Mouse (Mus musculus) telencephalon, adult 2 months (tissue): ENCODE measurements around the gene Hexdc.

Experiments
- DNase-seq: peaks from one replicate; pipeline ENCODE4 v3.0.0-alpha.2; 2011; ENCODE audit warnings: low read depth, low spot score

The Hexdc gene

DNA sequence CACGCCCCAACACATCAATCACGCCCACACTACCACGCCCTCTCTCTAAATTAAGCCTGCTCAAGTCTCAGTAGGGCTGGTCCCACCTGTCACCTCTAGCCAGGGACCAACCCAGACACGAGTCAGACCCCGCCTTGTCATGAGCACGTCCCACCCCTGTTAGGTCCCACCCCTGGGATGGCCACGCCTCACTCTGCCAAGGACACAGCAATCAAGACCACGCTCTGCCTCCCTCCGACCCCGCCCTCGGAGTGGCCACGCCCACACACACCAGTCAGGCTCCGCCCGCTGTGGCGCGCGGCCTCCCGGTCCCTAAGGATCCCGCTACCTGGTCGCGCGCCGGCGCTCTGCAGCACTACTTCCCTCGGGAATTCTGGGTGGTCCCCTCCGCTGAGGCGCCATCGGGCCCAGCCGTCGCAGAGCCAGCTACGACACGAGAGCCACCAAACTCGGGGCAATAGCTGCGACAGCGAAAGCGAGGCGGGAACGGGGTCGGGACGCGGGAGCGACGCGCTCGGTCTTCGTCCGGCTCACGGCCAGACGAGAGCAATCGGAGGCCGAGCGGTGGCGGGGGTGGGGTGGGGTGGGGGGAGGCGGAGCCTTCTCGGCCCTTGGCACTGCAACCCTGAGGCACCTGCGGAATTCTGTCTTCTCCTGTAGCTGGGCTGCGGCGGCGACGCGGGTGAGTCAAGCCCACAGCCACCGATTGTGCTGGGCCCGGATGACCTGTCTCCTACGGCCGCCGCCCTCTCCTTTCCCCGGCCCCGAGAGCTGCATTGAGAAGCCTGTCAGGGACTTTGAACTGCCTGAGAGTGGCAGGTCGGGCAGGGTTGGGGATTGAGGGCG, at the start of gene Hexdc, which contains the start of gene Ogfod3:
Gene Hexdc (plus strand): TSS at position 273 of the 846 bp plus-strand sequence.
Gene Ogfod3 (minus strand): TSS at position 551 of the 846 bp plus-strand sequence.
- peak; percentile 96 for DNase-seq

DNA sequence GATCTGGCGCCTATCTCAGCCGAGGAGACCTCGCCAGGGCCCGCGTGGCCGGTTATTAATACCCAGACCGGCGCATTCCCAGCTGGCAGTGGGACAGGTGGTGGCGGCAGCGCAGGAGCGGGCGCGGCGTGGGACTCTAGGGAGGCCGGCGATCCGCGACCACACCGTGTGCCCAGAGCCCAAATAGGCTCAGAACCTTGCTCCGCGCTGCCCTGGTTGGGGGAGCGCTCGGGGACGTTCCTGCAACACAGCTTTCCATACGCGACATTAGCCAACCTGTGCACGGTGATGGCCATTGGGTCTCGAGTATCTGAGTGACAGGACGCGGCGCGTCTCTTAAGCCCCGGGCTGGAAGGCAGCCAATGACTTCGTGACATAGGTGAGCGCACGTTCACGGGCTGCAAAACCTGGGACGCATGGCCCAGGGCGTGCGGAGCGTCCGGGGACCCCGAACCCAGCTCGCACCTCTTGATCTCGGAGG, 47.8 kb upstream of the Hexdc start:
- no peak for DNase-seq

DNA sequence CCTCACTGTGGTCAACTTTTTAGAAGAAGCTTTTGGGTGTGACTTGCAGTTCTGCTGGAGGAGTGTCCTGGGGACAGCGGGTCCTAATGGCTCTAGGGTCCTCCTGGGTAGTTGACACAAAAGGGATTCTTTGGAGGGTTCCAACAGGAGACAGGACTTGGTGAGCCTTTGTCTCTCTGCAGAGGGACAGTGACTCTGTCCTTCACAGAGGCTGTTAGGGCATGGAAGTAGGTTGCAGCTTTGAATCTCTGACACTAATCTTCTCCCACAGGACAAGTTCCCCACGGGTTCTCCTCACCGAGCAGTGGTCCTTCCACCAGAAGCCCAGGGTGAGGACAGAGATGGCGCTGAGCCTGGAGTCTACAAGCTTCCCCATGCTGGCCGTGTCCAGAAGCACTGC, 44.3 kb upstream of the Hexdc start, which contains the start of gene Uts2r:
Gene Uts2r (plus strand): TSS at position 301 of the 400 bp plus-strand sequence.
- no peak for DNase-seq

DNA sequence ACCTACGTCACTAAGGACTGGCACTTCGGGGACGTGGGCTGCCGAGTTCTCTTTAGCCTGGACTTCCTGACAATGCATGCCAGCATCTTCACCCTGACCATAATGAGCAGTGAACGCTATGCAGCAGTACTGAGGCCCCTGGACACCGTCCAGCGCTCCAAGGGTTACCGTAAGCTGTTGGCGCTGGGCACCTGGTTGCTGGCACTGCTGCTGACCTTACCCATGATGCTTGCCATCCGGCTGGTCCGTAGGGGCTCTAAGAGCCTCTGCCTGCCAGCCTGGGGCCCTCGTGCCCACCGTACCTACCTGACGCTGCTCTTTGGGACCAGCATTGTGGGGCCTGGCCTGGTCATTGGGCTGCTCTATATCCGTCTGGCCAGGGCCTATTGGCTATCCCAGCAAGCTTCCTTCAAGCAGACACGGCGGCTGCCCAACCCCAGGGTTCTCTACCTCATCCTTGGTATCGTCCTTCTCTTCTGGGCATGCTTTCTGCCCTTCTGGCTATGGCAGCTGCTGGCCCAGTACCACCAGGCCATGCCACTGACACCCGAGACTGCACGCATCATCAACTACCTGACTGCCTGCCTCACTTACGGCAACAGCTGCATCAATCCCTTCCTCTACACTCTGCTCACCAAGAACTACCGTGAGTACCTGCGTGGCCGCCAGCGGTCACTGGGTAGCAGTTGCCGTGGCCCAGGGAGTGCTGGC, 43.4 kb upstream of the Hexdc start:
- DNase-seq, result no peak

DNA sequence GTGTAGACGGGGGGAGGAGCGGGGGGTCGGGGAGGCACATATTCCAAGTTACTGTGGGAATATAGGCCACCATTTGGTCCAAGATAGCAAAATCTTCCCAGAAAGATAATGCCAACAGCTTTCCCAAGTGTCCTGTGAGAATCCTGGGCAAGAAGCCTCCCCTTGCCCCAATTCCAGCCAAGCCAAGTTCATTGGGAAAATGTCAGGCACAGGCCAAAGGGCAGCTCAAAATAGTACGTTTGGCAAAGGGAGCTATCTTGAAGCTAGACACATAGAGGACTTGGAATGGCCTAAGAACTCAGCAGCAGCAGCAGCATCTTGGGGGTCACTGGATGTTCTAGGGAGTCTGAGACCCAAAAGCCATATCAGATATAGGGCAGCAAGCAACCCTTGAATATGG, 40.5 kb upstream of the Hexdc start:
- no peak for DNase-seq

DNA sequence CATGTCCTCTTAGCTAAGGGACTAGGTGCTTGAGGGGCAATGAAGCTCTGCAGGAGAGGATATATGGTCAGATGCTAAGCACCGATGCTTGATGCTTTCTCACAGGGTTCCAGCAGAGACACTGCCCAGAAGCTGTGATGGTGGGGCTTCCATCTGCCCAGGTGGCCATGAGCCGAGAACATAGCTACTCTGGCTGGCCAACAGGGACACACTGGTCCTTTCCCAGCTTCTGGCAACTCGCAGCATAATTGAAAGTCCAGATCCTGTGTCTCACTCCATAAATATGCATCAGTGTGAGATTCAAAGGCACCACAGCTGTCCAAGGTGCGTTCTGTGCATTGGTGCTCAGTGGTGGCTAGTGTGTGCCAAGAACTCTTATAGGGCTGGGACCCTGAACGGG, 31.0 kb upstream of the Hexdc start:
- DNase-seq, result no peak

DNA sequence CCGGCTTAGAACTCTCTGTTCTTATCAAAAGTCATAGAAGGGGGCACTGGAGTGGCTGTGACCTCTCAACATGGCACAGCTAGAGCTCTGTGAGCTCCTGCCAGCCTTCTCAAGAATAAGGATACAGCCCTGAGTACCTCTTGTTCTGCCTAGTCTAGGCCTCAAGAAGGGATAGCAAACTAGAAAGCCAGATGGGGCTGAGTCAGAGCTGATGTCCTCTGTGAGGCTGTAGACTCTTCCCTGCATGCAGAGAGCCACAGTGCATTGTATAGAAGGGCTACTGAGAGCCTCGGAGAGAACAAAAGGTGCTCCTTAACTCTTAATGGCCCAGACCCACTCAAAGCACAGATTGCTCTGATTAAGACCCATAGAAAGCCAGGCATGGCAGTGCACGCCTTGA, 30.0 kb upstream of the Hexdc start:
- no peak for DNase-seq

DNA sequence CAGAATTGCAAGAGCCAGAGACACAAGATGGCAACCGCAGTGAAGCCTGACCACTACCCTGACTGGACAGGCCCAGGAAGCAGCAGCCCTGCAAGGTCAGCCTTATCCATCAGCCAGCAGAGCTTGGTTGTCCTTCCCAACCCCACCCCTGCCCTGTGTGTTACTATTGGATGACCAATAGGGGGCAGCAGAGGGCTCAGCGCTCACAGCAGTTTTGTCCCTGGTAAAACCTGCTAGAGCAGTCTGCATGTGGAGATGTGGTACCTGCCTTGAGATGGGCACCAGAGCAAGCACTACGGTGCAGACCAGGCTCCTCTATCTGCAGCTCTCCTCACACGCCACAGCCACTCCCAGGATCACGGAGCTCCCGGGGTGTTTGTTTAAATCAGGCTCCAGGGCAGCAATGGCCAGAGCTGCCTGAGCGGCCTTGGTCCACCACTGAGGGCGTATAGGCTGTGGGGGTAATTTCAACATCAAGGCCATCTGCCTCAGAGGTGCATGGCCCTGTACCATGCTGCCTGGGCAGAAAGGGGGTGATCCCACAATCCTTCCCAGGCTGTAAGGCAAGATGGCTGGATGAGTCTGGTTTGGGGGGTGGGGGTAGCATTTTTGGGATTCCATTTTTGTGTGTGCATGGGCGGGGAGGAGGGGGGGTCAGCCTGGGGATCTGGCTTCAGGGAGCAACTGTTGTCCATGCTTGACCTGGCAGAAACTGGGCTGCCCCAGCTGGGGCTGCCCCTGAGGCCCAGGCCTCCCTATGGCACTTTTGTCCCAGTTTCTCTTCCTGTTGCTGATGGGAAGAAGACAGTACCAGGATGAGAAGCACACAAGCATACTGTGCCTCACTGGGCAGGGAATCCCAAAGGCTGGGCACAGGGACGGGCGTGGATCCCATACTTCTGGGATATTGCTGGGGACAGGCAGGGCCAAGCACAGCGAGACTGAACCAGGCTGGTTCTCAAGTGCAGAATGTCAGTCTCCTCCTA, 27.7 kb upstream of the Hexdc start:
- no peak for DNase-seq

DNA sequence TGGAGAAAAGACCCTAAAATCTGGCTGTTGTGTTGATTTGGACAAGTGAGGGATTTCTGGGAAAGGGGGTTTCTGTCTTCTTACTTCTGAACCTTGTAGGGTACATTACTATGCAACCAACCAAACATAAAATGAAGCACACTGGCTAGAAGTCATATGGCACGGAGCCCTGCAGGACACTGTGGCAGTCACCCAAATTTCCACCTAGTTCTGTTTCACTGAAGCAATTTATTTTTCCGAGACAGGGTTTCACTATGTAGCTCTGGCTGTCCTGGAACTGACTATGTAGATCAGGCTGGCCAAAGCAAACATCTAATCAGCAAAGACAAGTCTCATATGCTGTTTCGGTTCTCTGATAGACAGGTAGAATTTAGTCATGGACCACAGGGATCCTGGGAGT, 14.6 kb upstream of the Hexdc start:
- no peak for DNase-seq

DNA sequence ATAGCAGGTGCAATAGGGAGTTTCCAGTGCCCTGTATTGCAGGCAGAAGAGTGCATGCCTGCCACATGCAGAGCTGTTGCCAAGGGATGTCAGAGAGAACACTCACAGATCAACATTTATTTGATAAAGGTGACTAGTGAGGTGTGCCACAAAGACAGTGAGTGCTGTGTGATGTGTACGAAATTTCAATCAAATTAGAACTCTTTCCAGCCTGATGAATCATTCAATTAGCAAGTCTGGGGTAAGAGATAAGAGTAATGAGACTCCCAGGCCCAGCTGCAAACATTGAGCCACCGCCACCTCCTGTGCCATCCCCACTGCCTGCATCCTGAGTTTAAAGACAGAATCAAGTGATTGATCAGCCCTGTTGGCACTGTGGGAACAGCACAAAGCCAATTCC, 11.5 kb upstream of the Hexdc start:
- no peak for DNase-seq

DNA sequence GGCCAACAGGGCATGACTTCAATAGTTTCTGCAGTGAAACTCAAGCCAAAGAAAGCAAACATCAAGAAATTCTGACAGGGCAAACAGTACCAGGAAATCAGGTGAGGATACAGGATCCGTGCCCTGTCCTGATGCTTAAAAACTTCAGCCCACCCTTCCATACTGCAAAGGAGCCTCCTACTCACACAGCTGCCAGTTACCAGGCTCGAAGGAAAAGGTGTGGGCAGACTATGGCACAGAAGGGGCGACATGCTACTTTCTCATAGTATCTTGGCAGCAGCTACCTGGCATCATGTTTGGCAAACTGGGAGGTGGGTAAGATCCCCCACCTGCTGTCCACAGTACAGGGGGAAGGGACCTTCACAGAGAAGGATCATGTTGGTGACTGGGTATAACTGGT, 10.8 kb upstream of the Hexdc start:
- DNase-seq, result no peak

DNA sequence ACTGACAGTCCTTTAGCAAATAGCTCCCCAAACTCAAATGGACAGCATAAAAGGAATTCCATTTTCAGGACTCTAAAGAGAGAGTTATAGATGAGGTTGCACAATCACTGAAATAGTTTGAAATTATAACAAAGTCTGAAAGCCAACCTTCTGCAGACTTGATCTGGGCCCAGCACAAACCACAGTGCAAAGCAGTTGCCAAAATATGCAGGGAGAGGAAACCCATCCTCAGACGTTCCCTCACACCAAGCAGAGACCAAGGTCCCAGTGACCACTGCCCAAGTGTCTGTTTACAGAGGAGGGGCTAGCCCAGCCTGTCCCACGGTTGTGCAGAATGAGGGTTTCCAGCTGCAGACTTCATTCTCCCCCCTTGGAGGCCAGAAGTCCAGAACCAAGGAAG, 5.6 kb upstream of the Hexdc start:
- no peak for DNase-seq

DNA sequence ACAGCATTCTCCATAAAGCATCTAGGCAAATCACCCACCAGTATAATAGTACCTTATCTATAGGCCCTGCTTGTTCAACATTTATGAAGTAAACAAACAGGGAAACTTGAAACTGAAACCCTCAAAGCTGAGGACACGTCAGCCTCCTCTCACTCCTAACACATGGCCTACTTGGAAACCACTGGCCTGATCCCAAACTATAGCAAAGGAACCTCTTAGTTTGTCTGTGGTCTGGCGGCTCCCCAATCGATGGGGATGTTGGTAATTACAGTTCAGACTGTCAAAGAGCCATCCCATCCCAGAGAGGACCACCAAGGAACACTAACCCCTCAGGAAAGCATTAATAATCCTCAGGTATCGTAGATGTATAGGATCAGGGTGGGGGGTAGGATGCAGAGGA, 4.4 kb upstream of the Hexdc start:
- DNase-seq, result no peak

DNA sequence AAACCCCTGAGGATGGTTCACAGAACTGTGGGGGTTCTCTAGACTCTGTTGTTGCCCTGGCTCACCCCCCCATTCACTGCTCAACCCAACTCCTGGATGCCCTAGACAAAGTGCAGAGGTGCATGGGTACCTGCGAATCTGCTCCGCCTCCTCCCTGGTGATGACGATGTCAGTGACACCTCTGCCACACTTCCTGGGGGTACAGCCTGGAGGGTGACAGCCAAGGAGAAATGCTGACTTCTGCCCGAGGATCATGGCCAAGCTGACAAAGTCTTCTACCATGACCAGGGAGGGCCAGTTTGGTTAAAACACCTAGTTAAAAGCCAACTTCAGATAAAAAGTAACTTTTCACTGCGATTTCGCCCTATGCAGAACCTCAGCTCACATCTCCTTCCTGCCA, 3.5 kb upstream of the Hexdc start:
- no peak for DNase-seq

DNA sequence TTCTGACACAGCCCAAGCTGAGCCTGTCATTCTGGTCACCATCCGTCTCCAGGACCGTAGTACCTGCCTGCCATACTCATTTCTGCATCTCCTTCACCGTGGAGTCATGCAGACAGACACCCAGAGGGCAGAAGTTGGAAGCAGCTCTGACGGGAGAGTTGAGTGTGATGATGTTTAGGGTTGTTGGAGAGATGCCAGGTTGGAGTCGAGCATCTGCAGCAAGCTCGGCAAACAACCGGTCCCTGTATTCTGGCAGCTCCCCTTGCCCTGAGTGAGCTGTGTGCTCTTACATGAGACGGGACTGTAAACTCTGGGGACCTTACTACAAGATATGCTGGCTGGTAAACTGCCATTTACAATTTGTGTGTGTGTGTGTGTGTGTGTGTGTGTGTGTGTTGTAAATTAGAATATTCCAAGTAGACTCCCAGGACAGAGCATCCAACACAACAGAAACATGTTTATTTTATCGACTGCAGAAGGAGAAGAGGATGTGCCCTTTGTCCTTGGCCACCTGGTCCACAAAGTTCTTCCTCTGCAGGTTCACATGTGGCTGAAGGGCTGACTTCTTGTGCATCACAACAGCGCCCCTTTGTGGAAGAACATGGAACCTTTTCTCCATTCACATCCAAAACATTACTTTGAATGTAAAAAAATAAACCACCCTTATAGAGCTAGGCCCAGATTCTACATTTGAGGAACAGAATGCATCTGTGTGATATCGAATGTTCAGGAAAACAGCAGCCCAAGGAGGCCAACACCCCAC, 2.6 kb upstream of the Hexdc start:
- peak; percentile 27 for DNase-seq

DNA sequence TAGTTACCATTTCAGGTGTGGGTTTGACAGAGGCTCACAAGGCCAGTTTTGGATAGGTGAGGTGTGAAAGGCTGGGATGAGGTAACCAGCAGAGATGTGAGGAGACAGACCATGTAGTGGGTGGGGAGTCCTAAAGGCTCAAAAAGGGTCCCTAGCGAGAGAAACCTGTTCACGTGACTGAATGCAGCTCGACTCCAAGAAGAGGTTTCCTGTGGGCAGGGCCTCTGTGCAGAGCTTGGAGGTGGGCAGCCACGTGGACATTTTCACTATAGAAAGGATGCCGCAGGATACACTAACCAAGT, 423 bp upstream of the Hexdc start:
- no peak for DNase-seq

DNA sequence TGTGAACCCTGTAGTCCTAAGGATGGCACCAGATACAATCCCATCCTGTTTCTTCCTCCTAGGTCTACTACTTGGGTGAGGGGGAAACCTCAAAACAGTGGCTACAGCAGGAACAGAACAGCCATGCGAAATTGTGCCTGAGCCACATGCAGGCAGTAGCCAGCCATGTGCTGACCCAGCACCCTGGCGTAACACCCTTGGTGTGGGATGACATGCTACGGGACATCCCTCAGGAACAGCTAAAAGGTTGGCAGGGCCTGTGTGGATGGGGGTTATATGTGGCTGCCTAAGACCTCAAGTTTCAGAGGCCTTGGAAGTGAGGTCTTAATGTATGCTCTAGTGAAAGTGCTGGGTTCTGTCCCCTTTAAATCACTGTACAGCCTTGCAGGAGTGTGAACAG, 12.6 kb downstream of the Hexdc start:
- DNase-seq, result no peak

DNA sequence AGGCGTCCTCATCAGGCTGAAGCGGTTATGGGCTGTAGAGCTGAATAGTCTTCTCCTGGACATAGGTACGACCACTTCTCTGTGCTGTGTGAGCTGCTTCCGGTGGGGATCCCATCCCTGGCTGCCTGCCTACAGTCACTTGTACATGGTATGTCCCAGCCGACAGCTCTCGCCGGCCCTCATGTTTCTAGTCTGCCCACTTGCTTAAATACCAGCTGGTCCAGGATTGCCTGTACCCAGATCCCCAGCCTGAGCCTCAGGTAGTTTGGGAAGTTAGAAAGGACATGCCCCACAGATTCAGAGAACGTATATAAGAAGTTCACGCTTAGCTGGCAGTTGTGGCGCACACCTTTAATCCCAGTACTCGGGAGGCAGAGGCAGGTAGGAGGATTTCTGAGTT, 15.5 kb downstream of the Hexdc start:
- no peak for DNase-seq

DNA sequence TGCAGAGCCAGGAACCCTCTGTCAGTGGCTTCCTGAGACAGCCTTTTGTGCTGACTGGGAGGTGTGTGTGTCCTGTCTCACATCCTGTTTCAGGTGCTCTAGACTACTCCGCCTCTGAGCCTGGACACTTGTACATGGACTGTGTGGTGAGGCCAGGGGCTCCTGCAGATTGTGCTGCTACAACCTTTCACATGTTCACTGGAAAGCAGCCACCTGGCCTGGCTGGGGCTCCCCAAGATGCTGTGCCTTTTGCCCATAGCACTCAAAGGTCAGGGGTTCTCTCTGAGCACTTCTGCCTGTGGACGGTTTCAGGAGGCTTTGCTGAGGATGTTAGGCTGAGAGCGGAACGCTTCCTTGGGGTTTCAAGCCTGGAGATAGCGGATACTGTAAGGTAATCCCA, 16.5 kb downstream of the Hexdc start:
- no peak for DNase-seq

DNA sequence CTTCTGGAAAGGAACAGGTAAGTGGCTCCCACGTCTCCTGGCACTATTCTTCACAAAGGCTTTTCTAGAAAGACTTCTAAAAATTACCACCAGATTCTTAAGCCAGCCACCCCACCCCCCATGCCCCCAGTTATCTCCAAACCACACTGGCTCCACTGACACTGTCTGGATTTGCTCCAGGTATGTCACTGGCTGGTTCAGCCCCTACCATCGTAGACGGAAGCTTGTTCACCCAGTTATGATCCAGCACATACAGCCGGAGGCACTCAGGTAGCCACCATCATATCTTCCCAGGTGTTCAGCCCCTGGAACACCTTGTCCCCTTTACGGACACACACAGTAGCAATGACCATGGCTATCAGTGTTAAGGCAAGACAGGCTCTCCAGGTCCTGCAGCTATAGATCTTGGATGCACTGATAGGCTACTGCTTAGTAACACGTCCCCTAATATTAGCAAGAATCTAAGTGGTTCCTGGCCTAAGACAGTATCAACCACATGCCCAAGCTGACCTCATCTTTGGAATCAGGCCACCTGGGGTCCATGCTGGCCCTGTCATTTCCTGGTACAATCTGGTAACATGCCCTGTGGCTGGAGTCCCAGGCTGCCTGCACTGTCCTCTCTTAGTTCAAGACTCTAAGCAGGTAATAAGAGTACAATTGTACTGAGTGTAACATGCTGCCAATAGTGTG, 17.2 kb downstream of the Hexdc start:
- DNase-seq, result no peak
